Mouse (Mus musculus) bone marrow, adult 2 months (tissue): ENCODE results near the gene Dock2.

Experiments
- CTCF ChIP-seq: fragments of 200-500 bp; IDR thresholded peaks from 2 replicates; pipeline ENCODE4 v1.5.1; 2011; ENCODE audit warnings: low read length, control low read depth; ENCODE audit not compliant: control insufficient read depth, insufficient read depth
- POLR2A ChIP-seq: fragments of 200-500 bp; IDR thresholded peaks from 2 replicates; pipeline ENCODE4 v1.6.1; 2011; ENCODE audit warnings: low read depth, mild to moderate bottlenecking, control low read depth, low read length, borderline replicate concordance; ENCODE audit not compliant: control insufficient read depth

- TF ChIP-seq CTCF: no peak
- no peak for TF ChIP-seq POLR2A
Measured at GRCm38 (mm10) chr11:34778351-34778750, 5.3 kb downstream of the Dock2 start.
